Mouse (Mus musculus) CH12.LX (cell line): ENCODE data around the gene Cep135.

ENCODE experiments used
- BHLHE40 ChIP-seq: IDR thresholded peaks from 2 replicates; pipeline ENCODE4 v1.6.1; 2011; ENCODE audit warnings: mild to moderate bottlenecking, low read depth, low read length, improper control_type of control experiment
- CTCF ChIP-seq, 2 experiments: IDR thresholded peaks in 1 of 2; conservative IDR thresholded peaks in 1 of 2; 2 replicates each; pipeline ENCODE4 v1.5.1; 2011 to 2012; ENCODE audit warnings: low read depth in 2 of 2, low read length in 2 of 2, improper control_type of control experiment in 1 of 2, inconsistent platforms in 1 of 2, mild to moderate bottlenecking in 1 of 2, moderate library complexity in 1 of 2
- ELF1 ChIP-seq: IDR thresholded peaks from 2 replicates; pipeline ENCODE4 v1.6.1; 2014; ENCODE audit warnings: low read depth, mild to moderate bottlenecking, inconsistent platforms, low read length, improper control_type of control experiment
- EP300 ChIP-seq: IDR thresholded peaks from 2 replicates; pipeline ENCODE4 v1.6.1; 2011; ENCODE audit warnings: low read length, improper control_type of control experiment
- MAZ ChIP-seq: IDR thresholded peaks from 2 replicates; pipeline ENCODE4 v1.6.1; 2012; ENCODE audit warnings: low read depth, mild to moderate bottlenecking, inconsistent platforms, low read length, improper control_type of control experiment, moderate library complexity
- POLR2A ChIP-seq: IDR thresholded peaks from 2 replicates; pipeline ENCODE4 v1.6.1; 2011; ENCODE audit warnings: low read depth, mild to moderate bottlenecking, improper control_type of control experiment, low read length
- SIN3A ChIP-seq: IDR thresholded peaks from 2 replicates; pipeline ENCODE4 v1.6.1; 2012; ENCODE audit warnings: low read length, improper control_type of control experiment, inconsistent platforms
- TCF12 ChIP-seq: IDR thresholded peaks from 2 replicates; pipeline ENCODE4 v1.6.1; 2014; ENCODE audit warnings: low read depth, mild to moderate bottlenecking, inconsistent platforms, low read length, improper control_type of control experiment
- UBTF ChIP-seq: IDR thresholded peaks from 2 replicates; pipeline ENCODE4 v1.6.1; 2012; ENCODE audit warnings: low read depth, mild to moderate bottlenecking, inconsistent platforms, low read length, improper control_type of control experiment, moderate library complexity
- ZNF384 ChIP-seq: IDR thresholded peaks from 2 replicates; pipeline ENCODE4 v1.6.1; 2012; ENCODE audit warnings: low read depth, low read length, improper control_type of control experiment, inconsistent platforms

DNA sequence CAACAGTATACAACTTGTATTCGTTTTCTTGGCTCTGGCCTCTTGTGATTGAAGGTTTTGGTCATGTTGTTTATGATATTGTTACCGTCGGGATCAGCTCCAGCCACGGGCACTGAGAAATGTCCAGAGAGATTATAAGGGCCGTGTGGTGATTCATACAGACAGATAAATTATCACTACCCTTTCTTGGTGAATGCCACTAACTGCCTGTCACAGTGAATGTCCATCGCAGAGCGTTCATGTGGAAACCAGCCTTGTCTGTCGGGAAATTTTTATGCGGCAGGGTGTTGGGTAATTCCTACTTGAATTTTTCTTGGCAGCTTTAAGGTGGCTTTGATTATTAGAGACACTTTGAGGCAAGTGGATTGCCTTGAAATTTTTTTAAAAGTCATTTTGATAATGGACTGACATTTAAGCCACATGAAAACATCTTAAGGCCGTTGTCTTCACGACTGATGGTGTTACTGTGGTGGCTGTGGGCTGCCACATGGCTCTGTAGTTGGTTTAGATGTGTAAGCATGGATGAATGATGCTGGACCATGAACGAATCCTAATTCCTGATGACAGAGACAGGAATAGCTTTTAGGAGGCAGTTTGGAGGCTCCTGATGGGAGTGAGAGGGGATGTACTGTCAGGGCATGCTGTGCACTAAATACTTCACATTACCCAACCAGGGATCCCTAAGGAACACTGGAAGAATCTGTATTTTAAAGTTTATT is 103.4 kb downstream of the Cep135 start:
- no peak for TF ChIP-seq ZNF384
- TF ChIP-seq TCF12, result no peak
- TF ChIP-seq UBTF, result no peak
- no peak for TF ChIP-seq SIN3A
- TF ChIP-seq CTCF (conservative IDR thresholded peaks at IDR 0.05 in 1 of 2, IDR thresholded peaks at IDR 0.05 in 1 of 2; ENCODE audit: low read depth in 2 of 2, low read length in 2 of 2), result no peak
- no peak for TF ChIP-seq BHLHE40
- TF ChIP-seq EP300, result no peak
- TF ChIP-seq POLR2A, result no peak
- TF ChIP-seq ELF1, result no peak
- TF ChIP-seq MAZ, result no peak
